Comparison of ENCODE assay signal across 8 mouse cellular contexts in genomic region chr2:156722752-156723151, GRCm38 (mm10). TPM values are rescaled to one million over a fixed set of nuclear protein-coding genes. Genes with fewer than 3 reads are reported as not detected.
DNase-seq lines count a peak whose midpoint lies in the region; ATAC-seq and TF ChIP-seq lines count a peak whose summit lies in the region.

No protein-coding gene starts in this region.

- no peaks in the 10 kb centered on the region for H3K27me3 ChIP-seq in kidney, embryonic 16.5 days (ENCODE audit: insufficient read depth, low read length)
- no peaks in the 10 kb centered on the region for H3K27me3 ChIP-seq in embryonic facial prominence, embryonic 15.5 days
- no peaks in the 10 kb centered on the region for H3K27me3 ChIP-seq in hindbrain, postnatal 0 days (ENCODE audit: insufficient read depth, low read length)
- H3K27me3 ChIP-seq in midbrain, embryonic 15.5 days (replicated peaks): no peaks in the 10 kb centered on the region

- peak overlapping the region; percentile 93 for H3K9ac ChIP-seq in kidney, embryonic 16.5 days (replicated peaks; ENCODE audit: low read length)
- H3K9ac ChIP-seq in embryonic facial prominence, embryonic 15.5 days: no peak overlapping the region
- peak overlapping the region; percentile 99 for H3K9ac ChIP-seq in hindbrain, postnatal 0 days (replicated peaks; ENCODE audit: low read length)
- peak overlapping the region; percentile 93 for H3K9ac ChIP-seq in midbrain, embryonic 15.5 days

- intact Hi-C loops in left cerebral cortex, postnatal 14 days (cut with DNase I): no loop called here

- 62% methylated on average over 5 of the region's 5 CpGs for WGBS in kidney, embryonic 16.5 days
- WGBS in embryonic facial prominence, embryonic 15.5 days: 47% methylated on average over 5 of the region's 5 CpGs
- 31% methylated on average over 5 of the region's 5 CpGs for WGBS in hindbrain, postnatal 0 days
- 30% methylated on average over 5 of the region's 5 CpGs for WGBS in midbrain, embryonic 15.5 days

- H3K4me3 ChIP-seq in kidney, embryonic 16.5 days (ENCODE audit: low read length): peak overlapping the region; percentile 83
- H3K4me3 ChIP-seq in embryonic facial prominence, embryonic 15.5 days (replicated peaks): peak overlapping the region; percentile 98
- H3K4me3 ChIP-seq in hindbrain, postnatal 0 days (ENCODE audit: low read length): peak overlapping the region; percentile 90
- peak overlapping the region; percentile 75 for H3K4me3 ChIP-seq in midbrain, embryonic 15.5 days

- DNase-seq in kidney, adult 8-10 months: no peak
- DNase-seq in hindbrain, postnatal 0 days (ENCODE audit: low spot score): no peak
- no peak for DNase-seq in left cerebral cortex, postnatal 14 days (ENCODE audit: low spot score in 2 of 2)
- DNase-seq in urinary bladder, postnatal 36 days (ENCODE audit: low spot score in 2 of 2): no peak
- no peak for DNase-seq in layer of hippocampus, postnatal 10 days (ENCODE audit: low spot score in 2 of 2)

- H3K27ac ChIP-seq in kidney, embryonic 16.5 days (ENCODE audit: low read length): no peak overlapping the region
- no peak overlapping the region; the same call in 1 of the 2 replicates for H3K27ac ChIP-seq in embryonic facial prominence, embryonic 15.5 days (replicated peaks)
- H3K27ac ChIP-seq in hindbrain, postnatal 0 days: 0 out of 2 replicates have a peak overlapping the region, but pooled peaks have one; percentile 97
- peak overlapping the region; percentile 47; the same call in 1 of the 2 replicates for H3K27ac ChIP-seq in midbrain, embryonic 15.5 days

- peak overlapping the region; percentile 95 for H3K4me2 ChIP-seq in kidney, embryonic 16.5 days (replicated peaks; ENCODE audit: low read depth, low read length)
- H3K4me2 ChIP-seq in embryonic facial prominence, embryonic 15.5 days (replicated peaks): peak overlapping the region; percentile 80
- peak overlapping the region; percentile 87 for H3K4me2 ChIP-seq in hindbrain, postnatal 0 days (ENCODE audit: low read depth, low read length)
- peak overlapping the region; percentile 74 for H3K4me2 ChIP-seq in midbrain, embryonic 15.5 days

- ATAC-seq in kidney, embryonic 16.5 days (ENCODE audit: low FRiP score, low TSS enrichment): no peak
- no peak for ATAC-seq in embryonic facial prominence, embryonic 15.5 days (ENCODE audit: insufficient number of reproducible peaks, low FRiP score, low TSS enrichment, low read depth)
- ATAC-seq in hindbrain, postnatal 0 days: no peak
- no peak for ATAC-seq in midbrain, embryonic 15.5 days (replicated peaks)

- H3K9me3 ChIP-seq in kidney, embryonic 16.5 days (ENCODE audit: low read length): no peaks in the 10 kb centered on the region
- H3K9me3 ChIP-seq in embryonic facial prominence, embryonic 15.5 days (replicated peaks): no peaks in the 10 kb centered on the region
- no peaks in the 10 kb centered on the region for H3K9me3 ChIP-seq in hindbrain, postnatal 0 days (ENCODE audit: low read length)
- H3K9me3 ChIP-seq in midbrain, embryonic 15.5 days: no peaks in the 10 kb centered on the region

- no peak for TF ChIP-seq CTCF in hindbrain, postnatal 0 days (IDR thresholded peaks at IDR 0.05; ENCODE audit: low read depth)

- H3K36me3 ChIP-seq in kidney, embryonic 16.5 days (ENCODE audit: insufficient read depth, low read length): no peaks in the 10 kb centered on the region
- H3K36me3 ChIP-seq in embryonic facial prominence, embryonic 15.5 days: no peaks in the 10 kb centered on the region
- H3K36me3 ChIP-seq in hindbrain, postnatal 0 days (ENCODE audit: insufficient read depth, low read length): no peaks in the 10 kb centered on the region
- no peaks in the 10 kb centered on the region for H3K36me3 ChIP-seq in midbrain, embryonic 15.5 days (replicated peaks)

- peaks cover 69% of the 10 kb centered on the region for H3K4me1 ChIP-seq in kidney, embryonic 16.5 days (ENCODE audit: insufficient read depth, low read length)
- peaks cover 73% of the 10 kb centered on the region for H3K4me1 ChIP-seq in embryonic facial prominence, embryonic 15.5 days
- H3K4me1 ChIP-seq in hindbrain, postnatal 0 days (ENCODE audit: insufficient read depth, low read length): peaks cover 57% of the 10 kb centered on the region
- H3K4me1 ChIP-seq in midbrain, embryonic 15.5 days: peaks cover 68% of the 10 kb centered on the region

RNA-seq across cellular contexts. Expression of gene Myl9, which starts 52.5 kb away (rescaled TPM):
- 447 and 578 TPM in 2 replicates for polyA plus RNA-seq in kidney, embryonic 16.5 days (2015; fragmentation: Nextera tagmentation; extraction: Ambion mirVana)
- polyA plus RNA-seq in embryonic facial prominence, embryonic 15.5 days (2015; fragmentation: Nextera tagmentation; extraction: Ambion mirVana): 245 and 251 TPM in 2 replicates
- 38.4 and 41.7 TPM in 2 replicates for total RNA-seq in hindbrain, postnatal 0 days (2014; rRNA removed)
- polyA plus RNA-seq in hindbrain, postnatal 0 days (2015; fragmentation: Nextera tagmentation; extraction: Ambion mirVana): 32.5 and 38.4 TPM in 2 replicates
- 41.2 and 41.6 TPM in 2 replicates for polyA plus RNA-seq in midbrain, embryonic 15.5 days (2015; fragmentation: Nextera tagmentation; extraction: Ambion mirVana)
- total RNA-seq in left cerebral cortex, postnatal 14 days (2021): 10 to 100 TPM; 24.1 to 24.2 TPM
- 10 to 100 TPM; 21.4 to 23.4 TPM for total RNA-seq in layer of hippocampus, postnatal 10 days (2021)

Comparison
In these comparisons a context has a peak if more than half of its experiments do, and no peak if none do; other contexts are left out.
1. H3K27ac ChIP-seq: peak in hindbrain, postnatal 0 days (single experiment) and midbrain, embryonic 15.5 days (single experiment); none in kidney, embryonic 16.5 days (single experiment) and embryonic facial prominence, embryonic 15.5 days (single experiment).
2. Peak in every context shown above with its lines, with median percentiles within 50 percentile points of each other: H3K4me2 ChIP-seq and H3K4me3 ChIP-seq.